Mouse (Mus musculus) heart, embryonic 14.5 days (tissue): Measurements from ENCODE around the gene Hnrnpa3. TPM values are rescaled to one million over a fixed set of nuclear protein-coding genes. Genes with fewer than 3 reads are reported as not detected.

Experiments
- microRNA-seq: library from miRNA; unstranded; fragments of <30 nt; microRNA quantifications from one replicate; pipeline ENCODE4, GENCODE M21; 2016
- polyA plus RNA-seq: library from polyadenylated mRNA; unstranded; fragments of >200 nt; fragmentation: Nextera tagmentation; extraction: Ambion mirVana; gene quantifications from 2 replicates; pipeline ENCODE4 v1.2.1, GENCODE M21; 2014

Gene Hnrnpa3
- polyA plus RNA-seq, 1 experiment from 2014 or later = 121 TPM

Small RNA genes within 50 kb of the gene (microRNA-seq; reads per million reads assigned to microRNA genes)
- gene Gm24574 = not detected

Other genes with a start within 250 kb of the Hnrnpa3 start
- gene Nfe2l2, start 45.4 kb downstream of the Hnrnpa3 start, polyA plus RNA-seq = 52.5 and 55.3 TPM in 2 replicates
- gene Agps, start 172.9 kb downstream of the Hnrnpa3 start, polyA plus RNA-seq = 30.0 and 32.0 TPM in 2 replicates